Mouse (Mus musculus): ENCODE results near the gene Primpol. TPM values are rescaled to one million over a fixed set of nuclear protein-coding genes. Genes with fewer than 3 reads are reported as not detected.

Primpol gene
- total RNA-seq, 2 experiments from 2014 or later = 6.2 to 7.5 TPM

Other genes starting within 250 kb of the Primpol start
- gene Acsl1, start 146.2 kb downstream of the Primpol start, total RNA-seq (2021) = 100 to 1,000 TPM; 222 to 253 TPM
- 1 to 10 TPM; 4.4 to 4.8 TPM for gene Cenpu, start 65.2 kb downstream of the Primpol start, total RNA-seq (2021)
- gene Casp3, start 79 bp upstream of the Primpol start, total RNA-seq (2021) = 10 to 100 TPM; 29.9 to 31.7 TPM
- 10 to 100 TPM; 34.2 to 41.5 TPM for gene Irf2, start 122.5 kb upstream of the Primpol start, total RNA-seq (2021)

Data from gastrocnemius, postnatal 4 days (tissue).